25 mouse cellular contexts compared by ENCODE assay signal in genomic region chr3:54222549-54222948, GRCm38 (mm10).
"Had no signal": no experiment of that assay in that cellular context is flagged by ENCODE, and none has a peak within 500 bp of the region (broad histone marks: within the 10 kb centered on the region; RNA-seq: fewer than 3 reads in every experiment).

No protein-coding gene starts in this region.

- H3K4me3 ChIP-seq: gastrocnemius, adult 2 months; heart, embryonic 10.5 days; heart, embryonic 12.5 days; hindbrain, embryonic 10.5 days; hindbrain, embryonic 12.5 days; intestine, embryonic 15.5 days; layer of hippocampus, adult 2 months; left cerebral cortex, adult 2 months; limb, embryonic 10.5 days; limb, embryonic 12.5 days; liver, embryonic 13.5 days had no signal

- H3K4me1 ChIP-seq: heart, embryonic 10.5 days; heart, embryonic 12.5 days; hindbrain, embryonic 10.5 days; intestine, embryonic 15.5 days; liver, embryonic 13.5 days had no signal

- DNase-seq: gastrocnemius, adult 2 months; gastrocnemius, postnatal 10 days; gastrocnemius, postnatal 25 days; heart, adult 18-20 months; heart, postnatal 10 days; heart, postnatal 4 days; kidney, adult 18-20 months; kidney, adult 8-10 months; kidney, postnatal 10 days; kidney, postnatal 25 days; kidney, postnatal 4 days; liver; liver, embryonic 13.5 days had no signal

- H3K4me2 ChIP-seq: heart, embryonic 12.5 days; hindbrain, embryonic 12.5 days; intestine, embryonic 15.5 days; limb, embryonic 12.5 days; liver, embryonic 11.5 days; liver, embryonic 13.5 days had no signal

- H3K27me3 ChIP-seq: heart, embryonic 12.5 days; hindbrain, embryonic 12.5 days; intestine, embryonic 15.5 days; limb, embryonic 12.5 days; liver, embryonic 13.5 days had no signal

- H3K9ac ChIP-seq: heart, embryonic 12.5 days; hindbrain, embryonic 12.5 days; intestine, embryonic 15.5 days; limb, embryonic 12.5 days; liver, embryonic 13.5 days had no signal

- H3K36me3 ChIP-seq: heart, embryonic 10.5 days; heart, embryonic 12.5 days; hindbrain, embryonic 10.5 days; hindbrain, embryonic 12.5 days; intestine, embryonic 15.5 days; limb, embryonic 10.5 days; limb, embryonic 12.5 days; liver, embryonic 13.5 days had no signal

- ATAC-seq: inflammation-experienced regulatory T-cells, adult 6 months; intestine, embryonic 15.5 days; intestine, postnatal 0 days had no signal

- H3K27ac ChIP-seq: gastrocnemius, adult 2 months; heart, embryonic 10.5 days; hindbrain, embryonic 10.5 days; hindbrain, embryonic 12.5 days; intestine, embryonic 15.5 days; layer of hippocampus, adult 2 months; left cerebral cortex, adult 2 months; limb, embryonic 10.5 days; limb, embryonic 12.5 days; liver, embryonic 13.5 days had no signal

- H3K9me3 ChIP-seq: heart, embryonic 10.5 days; heart, embryonic 12.5 days; hindbrain, embryonic 10.5 days; hindbrain, embryonic 12.5 days; intestine, embryonic 15.5 days; limb, embryonic 10.5 days; limb, embryonic 12.5 days; liver, embryonic 13.5 days had no signal
